Mouse (Mus musculus) heart, postnatal 14 days (tissue): ENCODE results near the gene H2-Q10. TPM values are rescaled to one million over a fixed set of nuclear protein-coding genes. Genes with fewer than 3 reads are reported as not detected.
A peak's percentile ranks its signal among the peaks of the same experiment; 100 is the strongest.

Source experiments
- DNase-seq, 2 experiments: peaks; one replicate each; pipeline ENCODE4 v3.0.0; 2021 to 2022
- intact Hi-C: fragments of 180-260 bp; cut with DNase I; formaldehyde crosslinking; loops from one replicate; pipeline ENCODE4 v1.15.1; 2025
- total RNA-seq, 2 experiments: library from RNA; stranded (reverse); gene quantifications; 2 replicates each; pipeline ENCODE4 v1.2.3; 2021

The H2-Q10 gene
- total RNA-seq, 2 experiments from 2014 or later, result 0.12 to 0.20 TPM

- DNase-seq, result peak; percentile 34 to 40
- intact Hi-C loops, result loop anchor here (1.0 kb wide), 1 partner anchor 25 kb away; no protein-coding TSS in a partner anchor
Observed at GRCm38 (mm10) chr17:35509284-35509683, 39.4 kb downstream of the H2-Q10 start.

GRCm38 (mm10) chr17:35512916-35513626, 43.2 kb downstream of the H2-Q10 start:
- intact Hi-C loops, result loop anchor here (2.0 kb wide), 1 partner anchor 20 kb away; the partner anchor contains the start of gene Psors1c2
- DNase-seq, result no peak

GRCm38 (mm10) chr17:35513886-35514285, 44.0 kb downstream of the H2-Q10 start:
- DNase-seq, result peak; percentile 75 to 86
- intact Hi-C loops, result loop anchor here (2.0 kb wide), 1 partner anchor 19 kb away; the partner anchor contains the start of gene Psors1c2

- intact Hi-C loops, result no loop called here
- no peak for DNase-seq
Observed at GRCm38 (mm10) chr17:35514756-35515155, 44.9 kb downstream of the H2-Q10 start.

- intact Hi-C loops, result no loop called here
- peak in 1 of 2 experiments; percentile 44 for DNase-seq
Observed at GRCm38 (mm10) chr17:35515911-35516640, 46.2 kb downstream of the H2-Q10 start.

GRCm38 (mm10) chr17:35516652-35517500, 47.0 kb downstream of the H2-Q10 start, which contains the start of the genes Tcf19 and Cchcr1:
Tcf19 (minus strand) TSS chr17:35516824.
Cchcr1 (plus strand) TSS chr17:35517100.
- intact Hi-C loops, result no loop called here
- DNase-seq, result peak; percentile 95 to 96

- intact Hi-C loops, result no loop called here
- DNase-seq, result no peak
Observed at GRCm38 (mm10) chr17:35517526-35517925, 47.6 kb downstream of the H2-Q10 start.

Other genes starting within 250 kb of the H2-Q10 start
- under 1 TPM in 1 of 2 experiments, not detected in 1; 0.71 TPM for gene Gm16181, start 249.3 kb upstream of the H2-Q10 start, total RNA-seq
- gene Atp6v1g2, start 236.4 kb upstream of the H2-Q10 start, total RNA-seq, result 1 to 10 TPM; 4.1 to 4.4 TPM
- gene Nfkbil1, start 234.3 kb upstream of the H2-Q10 start, total RNA-seq, result 10 to 100 TPM in 1 of 2 experiments, 1 to 10 TPM in 1; 8.4 to 10.4 TPM
- 100 to 1,000 TPM; 107 to 118 TPM for gene Ddx39b, start 228.3 kb upstream of the H2-Q10 start, total RNA-seq
- 10 to 100 TPM; 77.3 to 77.5 TPM for gene H2-D1, start 207.4 kb upstream of the H2-Q10 start, total RNA-seq
- gene H2-Q1, start 149.7 kb upstream of the H2-Q10 start, total RNA-seq, result 1 to 10 TPM in 1 of 2 experiments, under 1 TPM in 1; 0.57 to 1.2 TPM
- 1 to 10 TPM; 1.1 to 3.7 TPM for gene H2-Q2, start 127.8 kb upstream of the H2-Q10 start, total RNA-seq
- gene H2-Q4, start 90.5 kb upstream of the H2-Q10 start, total RNA-seq, result 1 to 10 TPM; 9.2 to 9.8 TPM
- gene H2-Q6, start 45.2 kb upstream of the H2-Q10 start, total RNA-seq, result under 1 TPM; 0.31 to 0.80 TPM
- gene H2-Q7, start 30.9 kb upstream of the H2-Q10 start, total RNA-seq, result 1 to 10 TPM; 1.3 to 1.9 TPM
- not detected for gene Pou5f1, start 35.9 kb downstream of the H2-Q10 start, total RNA-seq
- 1 to 10 TPM; 6.0 to 7.9 TPM for gene Tcf19, start 46.7 kb downstream of the H2-Q10 start, total RNA-seq
- gene Cchcr1, start 47.0 kb downstream of the H2-Q10 start, total RNA-seq, result 1 to 10 TPM; 4.2 to 4.3 TPM
- gene Psors1c2, start 63.1 kb downstream of the H2-Q10 start, total RNA-seq, result not detected
- under 1 TPM; 0.15 to 0.17 TPM for gene Cdsn, start 82.0 kb downstream of the H2-Q10 start, total RNA-seq
- not detected for gene 2300002M23Rik, start 97.4 kb downstream of the H2-Q10 start, total RNA-seq
- gene Sfta2, start 131.5 kb downstream of the H2-Q10 start, total RNA-seq, result not detected
- gene Gm9573, start 156.5 kb downstream of the H2-Q10 start, total RNA-seq, result not detected
- not detected for gene Mucl3, start 173.6 kb downstream of the H2-Q10 start, total RNA-seq
- gene Vars2, start 197.5 kb downstream of the H2-Q10 start, total RNA-seq, result 10 to 100 TPM; 29.6 to 30.7 TPM
- 10 to 100 TPM; 16.8 to 23.2 TPM for gene Gtf2h4, start 203.7 kb downstream of the H2-Q10 start, total RNA-seq
- 10 to 100 TPM; 40.1 to 44.1 TPM for gene Ddr1, start 234.5 kb downstream of the H2-Q10 start, total RNA-seq